Mouse (Mus musculus) embryonic fibroblast, embryonic 13.5 days (primary cell): ENCODE measurements around the gene Fam184b. TPM values are rescaled to one million over a fixed set of nuclear protein-coding genes. Genes with fewer than 3 reads are reported as not detected.

Experiments
- H3K27ac ChIP-seq: 2 replicates; pipeline ENCODE4 v1.5.1; 2012; ENCODE audit warnings: low read length, control low read depth, inconsistent platforms; ENCODE audit not compliant: insufficient read depth
- H3K4me1 ChIP-seq: 2 replicates; pipeline ENCODE4 v1.6.1; 2011; ENCODE audit warnings: low read length; ENCODE audit not compliant: control insufficient read depth, insufficient read depth
- H3K4me3 ChIP-seq: 2 replicates; pipeline ENCODE4 v1.5.1; 2011; ENCODE audit warnings: mild to moderate bottlenecking, control low read depth, low read length; ENCODE audit not compliant: insufficient read depth
- CTCF ChIP-seq: IDR thresholded peaks from 2 replicates; pipeline ENCODE4 v1.5.1; 2011; ENCODE audit warnings: mild to moderate bottlenecking, control low read depth, low read length, moderate library complexity, borderline replicate concordance; ENCODE audit not compliant: insufficient read depth
- POLR2A ChIP-seq: IDR thresholded peaks from 2 replicates; pipeline ENCODE4 v1.6.1; 2011; ENCODE audit warnings: low read depth, mild to moderate bottlenecking, control low read depth, low read length, moderate library complexity
- polyA plus RNA-seq: library from polyadenylated mRNA; stranded (reverse); fragments of >200 nt; gene quantifications from 2 replicates; pipeline ENCODE4 v1.2.4, GENCODE M21; 2011; ENCODE audit warnings: low read depth; ENCODE audit not compliant: missing spikeins, insufficient read length

The Fam184b gene
- polyA plus RNA-seq, 1 experiment, result not detected

GRCm38 (mm10) chr5:45496042-45496441 is 143.4 kb downstream of the Fam184b start:
- no peak overlapping the region for H3K4me3 ChIP-seq
- no peak overlapping the region for H3K27ac ChIP-seq
- H3K4me1 ChIP-seq, result peaks cover 2% of the 10 kb centered on the region
- no peak for TF ChIP-seq POLR2A
- TF ChIP-seq CTCF, result no peak

GRCm38 (mm10) chr5:45495429-45495975 is 143.9 kb downstream of the Fam184b start:
- Histone ChIP-seq H3K4me1 (peaks cover 2% of the 10 kb centered on the region), H3K27ac (no peak overlapping the region), H3K4me3 (no peak overlapping the region)
- TF ChIP-seq POLR2A, result no peak
- no peak for TF ChIP-seq CTCF

GRCm38 (mm10) chr5:45494093-45494755 is 145.2 kb downstream of the Fam184b start:
- no peak for TF ChIP-seq CTCF
- no peak for TF ChIP-seq POLR2A
- no peak overlapping the region for H3K27ac ChIP-seq

GRCm38 (mm10) chr5:45493191-45494092 is 146.0 kb downstream of the Fam184b start, which contains the start of gene Lap3:
Gene Lap3, plus strand, starts transcription at chr5:45493374.
- Histone ChIP-seq H3K4me1 (peaks cover 2% of the 10 kb centered on the region), H3K27ac (peak within 1 kb of the TSS; percentile 59), H3K4me3 (peak within 1 kb of the TSS; percentile 90)
- TF ChIP-seq CTCF (no peak), POLR2A (peak; percentile 91)

More at GRCm38 (mm10) chr5:45494093-45494755, 145.2 kb downstream of the Fam184b start:
- Histone ChIP-seq H3K4me3 (peak overlapping the region; percentile 90), H3K4me1 (peaks cover 2% of the 10 kb centered on the region)

GRCm38 (mm10) chr5:45491776-45492175 is 147.6 kb downstream of the Fam184b start:
- TF ChIP-seq POLR2A, result no peak

GRCm38 (mm10) chr5:45483654-45484053 is 155.8 kb downstream of the Fam184b start:
- no peak overlapping the region for H3K27ac ChIP-seq
- TF ChIP-seq POLR2A (no peak), CTCF (no peak)
- H3K4me1 ChIP-seq, result no peaks in the 10 kb centered on the region
- no peak overlapping the region for H3K4me3 ChIP-seq

More at GRCm38 (mm10) chr5:45491776-45492175, 147.6 kb downstream of the Fam184b start:
- H3K27ac ChIP-seq, result no peak overlapping the region
- no peak overlapping the region for H3K4me3 ChIP-seq
- H3K4me1 ChIP-seq, result peaks cover 2% of the 10 kb centered on the region

- Histone ChIP-seq H3K4me3 (no peak overlapping the region), H3K27ac (no peak overlapping the region), H3K4me1 (no peaks in the 10 kb centered on the region)
- no peak for TF ChIP-seq CTCF
- no peak for TF ChIP-seq POLR2A
These were observed 156.8 kb downstream of the Fam184b start for GRCm38 (mm10) chr5:45482607-45483006.

- Histone ChIP-seq H3K27ac (no peak overlapping the region), H3K4me1 (no peaks in the 10 kb centered on the region), H3K4me3 (no peak overlapping the region)
- TF ChIP-seq POLR2A (no peak), CTCF (no peak)
These were observed 158.3 kb downstream of the Fam184b start for GRCm38 (mm10) chr5:45481125-45481524.

- H3K4me3 ChIP-seq, result no peak overlapping the region
- no peak overlapping the region for H3K27ac ChIP-seq
- H3K4me1 ChIP-seq, result peaks cover 5% of the 10 kb centered on the region; the same call in 1 of the 2 replicates
- TF ChIP-seq CTCF (no peak), POLR2A (no peak)
These were observed 159.3 kb downstream of the Fam184b start for GRCm38 (mm10) chr5:45480066-45480465.

Other genes with a start within 250 kb of the Fam184b start
- gene Qdpr, start 189.4 kb downstream of the Fam184b start, polyA plus RNA-seq, result 36.8 and 49.1 TPM in 2 replicates
- gene Clrn2, start 185.9 kb downstream of the Fam184b start, polyA plus RNA-seq, result not detected in 2 replicates
- gene Lap3, start 146.2 kb downstream of the Fam184b start, polyA plus RNA-seq, result 73.4 and 116 TPM in 2 replicates
- gene Med28, start 119.4 kb downstream of the Fam184b start, polyA plus RNA-seq, result 74.8 and 98.0 TPM in 2 replicates
- 26.0 and 38.4 TPM in 2 replicates for gene Ncapg, start 30.3 kb upstream of the Fam184b start, polyA plus RNA-seq
- gene Lcorl, start 218.0 kb upstream of the Fam184b start, polyA plus RNA-seq, result 10.8 and 20.9 TPM in 2 replicates